Mouse (Mus musculus): ENCODE measurements around the gene Zfp750. TPM values are rescaled to one million over a fixed set of nuclear protein-coding genes. Genes with fewer than 3 reads are reported as not detected.

Gene Zfp750
- polyA plus RNA-seq, 1 experiment from 2014 or later: 0.40 TPM

GRCm38 (mm10) chr11:121536528-121536927 lies 17.4 kb upstream of the Zfp750 start:
- H3K9ac ChIP-seq (replicated peaks): no peak overlapping the region
- WGBS: 49% methylated on average over 3 of the region's 3 CpGs

GRCm38 (mm10) chr11:121529747-121530146 lies 10.6 kb upstream of the Zfp750 start:
- WGBS: 94% methylated on average over 3 of the region's 3 CpGs
- no peak overlapping the region for H3K27ac ChIP-seq (replicated peaks)
- H3K4me1 ChIP-seq: no peaks in the 10 kb centered on the region
- H3K4me3 ChIP-seq (replicated peaks): no peak overlapping the region
- H3K9ac ChIP-seq (replicated peaks): no peak overlapping the region
- no peaks in the 10 kb centered on the region for H3K36me3 ChIP-seq
- no peak for ATAC-seq (ENCODE audit: low FRiP score)
- H3K27me3 ChIP-seq (replicated peaks): no peaks in the 10 kb centered on the region
- H3K9me3 ChIP-seq (replicated peaks): no peaks in the 10 kb centered on the region
- no peak overlapping the region for H3K4me2 ChIP-seq

More at GRCm38 (mm10) chr11:121536528-121536927, 17.4 kb upstream of the Zfp750 start:
- Histone ChIP-seq H3K4me1 (peaks cover 4% of the 10 kb centered on the region; the same call in 1 of the 2 replicates), H3K4me2 (no peak overlapping the region), H3K36me3 (peaks cover 7% of the 10 kb centered on the region), H3K27ac (replicated peaks) (no peak overlapping the region), H3K9me3 (replicated peaks) (no peaks in the 10 kb centered on the region), H3K4me3 (replicated peaks) (no peak overlapping the region), H3K27me3 (replicated peaks) (no peaks in the 10 kb centered on the region)
- no peak for ATAC-seq (ENCODE audit: low FRiP score)

- Histone ChIP-seq H3K4me3 (replicated peaks) (no peak overlapping the region), H3K36me3 (no peaks in the 10 kb centered on the region), H3K27ac (replicated peaks) (no peak overlapping the region), H3K4me1 (peaks cover 2% of the 10 kb centered on the region; the same call in 1 of the 2 replicates), H3K27me3 (replicated peaks) (no peaks in the 10 kb centered on the region), H3K9me3 (replicated peaks) (no peaks in the 10 kb centered on the region), H3K4me2 (no peak overlapping the region), H3K9ac (replicated peaks) (no peak overlapping the region)
- WGBS: 93% methylated on average over 7 of the region's 7 CpGs
- ATAC-seq (ENCODE audit: low FRiP score): no peak
These were observed 5.1 kb upstream of the Zfp750 start for GRCm38 (mm10) chr11:121524191-121524590.

- H3K9ac ChIP-seq (replicated peaks): no peak overlapping the region
- H3K4me3 ChIP-seq (replicated peaks): no peak overlapping the region
- H3K4me1 ChIP-seq: peaks cover 18% of the 10 kb centered on the region
- H3K36me3 ChIP-seq: no peaks in the 10 kb centered on the region
- no peak overlapping the region for H3K4me2 ChIP-seq
- ATAC-seq (ENCODE audit: low FRiP score): no peak
- H3K9me3 ChIP-seq (replicated peaks): no peaks in the 10 kb centered on the region
- H3K27me3 ChIP-seq (replicated peaks): no peaks in the 10 kb centered on the region
- WGBS: 88% methylated on average over 4 of the region's 4 CpGs
- H3K27ac ChIP-seq (replicated peaks): no peak overlapping the region
These were observed 3.1 kb upstream of the Zfp750 start for GRCm38 (mm10) chr11:121522156-121522762.

GRCm38 (mm10) chr11:121520761-121521160 lies 1.6 kb upstream of the Zfp750 start:
- H3K4me3 ChIP-seq (replicated peaks): no peak overlapping the region
- H3K27me3 ChIP-seq (replicated peaks): no peaks in the 10 kb centered on the region
- no peak for ATAC-seq (ENCODE audit: low FRiP score)
- 94% methylated on average over 2 of the region's 2 CpGs for WGBS
- H3K4me2 ChIP-seq: no peak overlapping the region
- no peaks in the 10 kb centered on the region for H3K36me3 ChIP-seq
- no peak overlapping the region for H3K9ac ChIP-seq (replicated peaks)
- H3K9me3 ChIP-seq (replicated peaks): no peaks in the 10 kb centered on the region
- no peak overlapping the region for H3K27ac ChIP-seq (replicated peaks)
- peaks cover 31% of the 10 kb centered on the region for H3K4me1 ChIP-seq

- Histone ChIP-seq H3K4me3 (replicated peaks) (no peak overlapping the region), H3K36me3 (no peaks in the 10 kb centered on the region), H3K4me2 (no peak overlapping the region), H3K9me3 (replicated peaks) (no peaks in the 10 kb centered on the region), H3K27me3 (replicated peaks) (no peaks in the 10 kb centered on the region), H3K9ac (replicated peaks) (no peak overlapping the region), H3K27ac (replicated peaks) (no peak overlapping the region), H3K4me1 (peaks cover 31% of the 10 kb centered on the region)
- 89% methylated on average over 7 of the region's 7 CpGs for WGBS
- no peak for ATAC-seq (ENCODE audit: low FRiP score)
These were observed 570 bp upstream of the Zfp750 start for GRCm38 (mm10) chr11:121519703-121520102.

- Histone ChIP-seq H3K36me3 (no peaks in the 10 kb centered on the region), H3K27me3 (replicated peaks) (no peaks in the 10 kb centered on the region), H3K4me3 (replicated peaks) (no peak overlapping the region), H3K4me2 (no peak overlapping the region), H3K9ac (replicated peaks) (no peak overlapping the region), H3K27ac (replicated peaks) (no peak overlapping the region), H3K9me3 (replicated peaks) (no peaks in the 10 kb centered on the region), H3K4me1 (peaks cover 31% of the 10 kb centered on the region)
- 51% methylated on average over 17 of the region's 17 CpGs for WGBS
- ATAC-seq (ENCODE audit: low FRiP score): no peak
These were observed 1.3 kb downstream of the Zfp750 start for GRCm38 (mm10) chr11:121517687-121518465.

- Histone ChIP-seq H3K4me3 (replicated peaks) (no peak overlapping the region), H3K27me3 (replicated peaks) (no peaks in the 10 kb centered on the region), H3K27ac (replicated peaks) (no peak overlapping the region), H3K9me3 (replicated peaks) (no peaks in the 10 kb centered on the region), H3K4me1 (peaks cover 34% of the 10 kb centered on the region), H3K9ac (replicated peaks) (no peak overlapping the region), H3K4me2 (no peak overlapping the region), H3K36me3 (no peaks in the 10 kb centered on the region)
- ATAC-seq (ENCODE audit: low FRiP score): no peak
- 50% methylated on average over 3 of the region's 3 CpGs for WGBS
These were observed 2.2 kb downstream of the Zfp750 start for GRCm38 (mm10) chr11:121516906-121517305.

GRCm38 (mm10) chr11:121515996-121516395 lies 3.1 kb downstream of the Zfp750 start:
- H3K27me3 ChIP-seq (replicated peaks): no peaks in the 10 kb centered on the region
- no peak overlapping the region for H3K9ac ChIP-seq (replicated peaks)
- peaks cover 34% of the 10 kb centered on the region for H3K4me1 ChIP-seq
- H3K27ac ChIP-seq (replicated peaks): no peak overlapping the region
- no peak overlapping the region for H3K4me2 ChIP-seq
- no peak overlapping the region for H3K4me3 ChIP-seq (replicated peaks)
- no peaks in the 10 kb centered on the region for H3K9me3 ChIP-seq (replicated peaks)
- WGBS: 79% methylated on average over 9 of the region's 9 CpGs
- H3K36me3 ChIP-seq: no peaks in the 10 kb centered on the region
- ATAC-seq (ENCODE audit: low FRiP score): no peak

GRCm38 (mm10) chr11:121512896-121513572 lies 6.1 kb downstream of the Zfp750 start:
- Histone ChIP-seq H3K9me3 (replicated peaks) (no peaks in the 10 kb centered on the region), H3K27ac (replicated peaks) (no peak overlapping the region), H3K4me1 (peaks cover 24% of the 10 kb centered on the region), H3K4me3 (replicated peaks) (no peak overlapping the region), H3K27me3 (replicated peaks) (no peaks in the 10 kb centered on the region), H3K9ac (replicated peaks) (no peak overlapping the region), H3K4me2 (no peak overlapping the region), H3K36me3 (no peaks in the 10 kb centered on the region)
- no peak for ATAC-seq (ENCODE audit: low FRiP score)
- 80% methylated on average over 8 of the region's 8 CpGs for WGBS

- Histone ChIP-seq H3K4me3 (replicated peaks) (no peak overlapping the region), H3K27ac (replicated peaks) (no peak overlapping the region), H3K4me2 (no peak overlapping the region), H3K36me3 (peaks cover 2% of the 10 kb centered on the region; the same call in 1 of the 2 replicates), H3K9ac (replicated peaks) (no peak overlapping the region), H3K4me1 (peaks cover 3% of the 10 kb centered on the region; the same call in 1 of the 2 replicates), H3K9me3 (replicated peaks) (no peaks in the 10 kb centered on the region), H3K27me3 (replicated peaks) (no peaks in the 10 kb centered on the region)
- 77% methylated on average over 9 of the region's 9 CpGs for WGBS
- ATAC-seq (ENCODE audit: low FRiP score): no peak
These were observed 8.5 kb downstream of the Zfp750 start for GRCm38 (mm10) chr11:121510512-121511246.

Measured in neural tube, embryonic 15.5 days (tissue).